Mouse (Mus musculus) ZHBTc4 (cell line): Measurements from ENCODE around the gene Cfap299.
"Not testable (repeated sequence)": the region's sequence is repeated elsewhere in the genome, so short reads cannot be mapped to it uniquely, and the experiment has no call there.

Experiments
- DNase-seq: peaks from one replicate; pipeline ENCODE4 v3.0.0-alpha.2; 2011; ENCODE audit warnings: low read depth, low spot score

Cfap299 gene

DNA sequence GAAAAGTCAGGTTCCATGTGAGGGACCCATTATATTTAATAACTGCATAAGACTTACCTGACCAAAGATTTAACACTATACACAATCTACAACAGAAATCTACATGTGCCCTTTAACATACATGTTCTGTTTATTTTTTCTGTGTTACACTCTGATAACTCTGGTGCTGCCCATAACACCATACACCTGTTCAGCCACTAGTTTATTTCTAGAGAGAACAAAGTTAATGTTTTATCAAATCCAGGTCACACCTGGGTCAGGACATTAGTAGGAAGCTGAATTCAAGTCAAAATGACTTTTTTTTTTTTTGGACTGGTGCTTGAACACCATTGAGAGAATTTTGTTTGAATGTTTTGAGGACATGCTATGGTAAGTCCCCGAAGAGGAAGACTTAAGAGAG, 194.7 kb downstream of the Cfap299 start:
- DNase-seq = no peak

- no peak for DNase-seq
These were observed 212.2 kb downstream of the Cfap299 start for GRCm38 (mm10) chr5:98541333-98541732.

- no peak for DNase-seq
These were observed 221.2 kb downstream of the Cfap299 start for GRCm38 (mm10) chr5:98550285-98550684.

DNA sequence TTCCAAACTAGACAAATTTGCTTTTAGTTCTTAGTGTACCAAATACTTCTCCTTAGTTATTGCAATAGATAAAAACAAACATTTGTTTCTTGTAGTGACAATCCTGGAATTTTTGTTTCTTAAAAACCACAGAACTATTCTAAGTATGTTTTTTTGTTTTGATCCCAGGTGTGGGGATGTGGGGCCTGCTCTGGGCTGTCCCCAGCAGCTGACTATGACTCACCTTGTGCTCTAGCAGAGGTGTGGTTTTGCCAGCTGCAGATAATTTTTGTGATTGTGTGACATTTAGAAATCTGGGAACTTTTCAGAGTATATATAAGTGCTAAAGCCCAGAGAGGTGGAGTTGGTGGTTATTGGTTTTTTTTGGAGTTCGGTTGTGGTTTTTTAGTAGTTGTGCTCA, 221.8 kb downstream of the Cfap299 start:
- no peak for DNase-seq

- DNase-seq = no peak
These were observed 223.3 kb downstream of the Cfap299 start, which contains the start of gene Gm11111 for GRCm38 (mm10) chr5:98552395-98552794. Gm11111 (plus strand) TSS chr5:98552695.

- peak; percentile 30 for DNase-seq
These were observed 223.9 kb downstream of the Cfap299 start for GRCm38 (mm10) chr5:98552811-98553601.

DNA sequence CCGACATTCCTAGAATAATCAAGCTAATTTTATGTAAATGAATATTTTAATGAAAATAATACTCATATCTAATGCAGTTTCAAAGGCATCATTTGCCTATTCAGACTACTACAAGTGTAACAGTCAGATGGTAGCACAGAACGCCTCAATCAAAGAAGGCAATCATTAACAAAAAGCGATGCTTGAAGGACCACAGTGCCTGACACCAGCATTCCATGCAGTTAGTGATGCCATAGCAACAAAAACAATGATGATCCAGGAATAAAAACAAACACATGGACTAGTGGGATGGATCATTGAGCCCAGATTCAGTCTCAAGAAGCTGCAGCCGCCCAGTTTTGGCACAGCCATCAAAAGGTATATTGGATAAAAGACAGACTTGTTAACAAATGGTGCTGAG, 232.2 kb downstream of the Cfap299 start:
- DNase-seq = no peak

GRCm38 (mm10) chr5:98562806-98563205, 233.7 kb downstream of the Cfap299 start:
- DNase-seq = no peak

DNA sequence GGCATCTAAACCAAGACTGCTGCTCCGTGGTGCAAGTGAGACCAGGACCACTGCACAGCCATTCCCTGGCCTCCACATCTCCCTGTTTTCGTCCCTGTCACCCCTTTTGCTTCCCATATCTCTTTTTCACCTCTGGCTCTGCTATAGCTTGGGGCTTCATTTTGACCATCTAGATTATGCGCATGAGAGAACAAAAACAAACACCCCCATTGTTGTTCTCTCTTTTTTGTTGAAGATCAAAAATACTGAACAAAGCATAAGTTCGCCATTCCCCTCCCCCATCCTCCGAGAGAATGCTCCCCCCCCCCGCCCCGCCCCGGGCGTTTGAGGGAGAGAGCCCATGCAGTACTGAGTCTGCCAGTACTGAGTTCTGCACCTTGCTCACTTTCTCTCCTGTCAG, 234.7 kb downstream of the Cfap299 start:
- no peak for DNase-seq

GRCm38 (mm10) chr5:98566461-98567193, 237.5 kb downstream of the Cfap299 start:
- peak; percentile 69 for DNase-seq

DNA sequence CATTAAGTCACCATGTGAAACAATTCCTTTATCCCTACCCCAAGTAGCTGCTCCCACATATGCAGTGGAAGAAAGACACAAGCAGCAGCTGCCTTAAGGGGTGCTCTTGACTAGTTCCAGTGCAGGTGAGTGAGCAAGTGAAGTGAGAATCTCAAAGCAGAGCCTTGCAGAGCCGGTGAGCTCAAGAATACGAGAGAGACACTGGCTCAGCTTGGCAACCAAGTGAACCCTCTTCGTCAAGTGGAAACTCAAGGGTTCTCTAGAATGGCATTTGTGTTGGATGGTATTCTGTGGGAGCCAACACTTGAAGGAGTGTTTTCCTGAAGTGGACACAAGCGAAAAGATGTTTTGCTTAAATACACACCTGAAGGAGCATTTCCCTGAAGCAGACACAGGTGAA, 239.4 kb downstream of the Cfap299 start:
- no peak for DNase-seq

DNA sequence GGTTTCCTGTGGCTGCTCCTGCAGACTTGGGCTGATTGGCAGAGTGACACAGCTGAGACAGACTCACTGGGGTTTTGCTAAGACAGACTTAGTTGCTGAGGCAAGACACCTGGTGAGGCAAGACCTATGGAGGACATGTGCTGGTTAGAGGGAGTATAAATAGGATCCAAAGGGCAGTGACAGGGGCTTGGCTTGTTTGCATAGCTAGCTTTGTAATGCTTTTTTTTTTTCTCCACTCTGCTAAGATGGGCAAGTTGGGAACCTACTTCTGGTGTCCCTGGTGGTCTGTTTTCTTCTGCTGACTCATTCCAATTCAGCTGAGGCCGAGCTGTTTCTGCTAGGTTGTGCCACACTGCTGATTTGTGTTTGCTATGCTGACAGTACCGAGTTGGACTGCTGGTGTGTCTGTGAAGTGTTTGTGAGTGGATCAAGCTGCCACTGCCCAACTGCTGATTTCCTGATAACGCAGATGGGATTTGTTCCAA, 240.0 kb downstream of the Cfap299 start:
- DNase-seq = no peak

DNA sequence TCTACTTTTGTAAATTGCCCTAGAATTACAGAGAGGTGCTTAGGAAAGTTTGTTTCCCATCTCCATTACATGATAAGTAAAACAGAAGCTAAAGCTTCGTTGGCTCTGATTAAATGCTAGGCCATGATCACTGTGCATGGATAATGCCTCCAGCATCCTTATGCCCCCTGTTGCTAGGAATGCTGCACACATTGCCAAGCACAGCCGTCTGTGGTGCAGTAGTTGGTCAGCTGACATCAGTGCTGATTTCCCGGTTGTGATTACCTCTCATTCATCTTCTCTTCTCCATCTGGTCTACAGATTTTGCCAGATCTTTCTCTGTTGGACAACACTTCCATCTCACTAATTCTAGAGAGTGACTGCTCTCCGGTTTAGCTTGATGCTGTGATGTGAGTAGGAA, 243.3 kb downstream of the Cfap299 start:
- DNase-seq = no peak

DNA sequence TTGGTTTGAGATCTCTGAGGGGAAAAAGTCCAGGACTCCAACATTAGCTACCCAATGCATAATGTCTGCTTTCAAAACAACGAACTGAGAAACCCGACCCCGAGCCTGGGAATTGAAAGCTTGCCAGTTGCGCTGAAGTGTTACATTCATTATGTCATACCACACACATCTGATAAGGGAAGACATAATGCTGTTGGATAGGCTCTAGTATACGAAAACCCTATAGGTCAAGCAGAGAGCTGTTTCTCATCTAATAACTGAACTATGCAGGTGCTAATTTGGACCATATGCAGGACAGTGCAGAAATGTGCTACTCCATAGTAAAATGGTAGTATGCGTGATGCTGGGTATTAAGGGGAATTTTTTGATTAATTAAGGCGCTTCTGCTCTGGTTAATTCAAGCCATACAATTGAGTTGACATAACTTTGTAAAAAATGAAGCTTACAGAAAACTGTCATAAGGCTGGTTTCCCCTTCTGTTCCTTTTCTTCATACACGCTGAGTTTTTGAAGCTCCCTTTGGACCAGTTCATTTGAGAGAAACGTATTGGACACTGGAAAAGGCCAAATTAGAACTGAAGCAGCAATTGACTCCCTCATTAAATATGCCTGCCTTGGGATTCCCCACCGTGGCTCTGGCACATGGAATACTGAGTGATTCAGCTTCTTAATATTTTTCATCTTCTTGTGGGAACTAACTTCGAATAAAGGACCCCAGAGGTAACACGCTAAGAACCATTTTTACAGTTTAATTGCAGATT, 245.8 kb downstream of the Cfap299 start:
- no peak for DNase-seq

DNA sequence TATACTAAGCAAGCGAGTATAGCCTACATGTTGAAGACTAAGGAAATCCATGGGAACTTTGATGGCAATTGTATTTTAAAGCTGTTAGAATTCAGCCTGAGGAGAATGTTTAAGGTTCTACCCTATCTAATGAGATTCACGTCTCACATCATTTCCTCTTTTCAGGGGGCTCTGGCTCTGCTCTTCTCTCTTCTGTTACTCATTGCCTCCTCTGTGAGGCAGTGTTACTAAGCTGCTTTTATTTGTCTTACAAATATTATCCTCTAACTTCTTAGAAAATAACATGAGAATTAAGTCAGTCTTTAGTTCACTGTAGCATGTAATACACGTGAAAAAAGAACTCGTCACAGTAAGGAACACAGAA, 246.3 kb downstream of the Cfap299 start:
- no peak for DNase-seq

DNA sequence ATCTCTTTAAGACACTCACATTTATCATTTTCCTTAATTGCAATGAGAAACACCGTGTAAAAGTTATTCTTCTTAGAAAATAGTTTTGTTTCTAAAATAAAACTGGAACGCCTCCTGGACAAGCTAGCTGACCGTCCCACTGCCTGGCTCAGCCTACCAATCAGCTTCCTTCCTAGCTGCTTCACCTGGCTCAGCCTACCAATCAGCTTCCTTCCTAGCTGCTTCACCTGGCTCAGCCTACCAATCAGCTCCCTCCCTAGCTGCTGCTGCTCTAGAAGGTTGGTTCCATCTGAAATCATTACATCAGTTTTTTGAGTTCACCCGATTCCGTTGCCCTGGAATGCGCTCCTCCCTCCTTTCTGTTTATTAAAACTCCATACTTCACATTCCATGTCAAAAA, 247.4 kb downstream of the Cfap299 start:
- not testable (repeated sequence) for DNase-seq

DNA sequence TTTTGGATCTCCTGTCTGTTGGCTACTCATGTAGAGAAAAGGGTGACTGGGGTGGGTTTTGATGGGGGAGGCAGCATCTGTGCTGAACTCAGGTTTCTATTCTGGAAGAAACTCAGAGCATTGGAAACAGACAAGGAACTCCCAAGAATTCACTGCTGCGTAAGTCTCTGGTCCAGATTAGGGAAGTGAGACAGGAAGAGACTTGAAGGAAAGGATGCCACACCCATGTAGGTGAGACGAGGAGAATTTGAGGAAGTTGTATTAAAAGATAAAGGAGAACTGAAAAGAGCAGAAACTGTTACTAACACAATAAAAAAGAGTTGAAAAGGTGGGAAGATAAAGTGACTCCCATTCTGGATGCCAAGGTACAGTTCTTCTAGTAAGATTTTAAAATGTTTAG, 249.3 kb downstream of the Cfap299 start:
- no peak for DNase-seq

DNA sequence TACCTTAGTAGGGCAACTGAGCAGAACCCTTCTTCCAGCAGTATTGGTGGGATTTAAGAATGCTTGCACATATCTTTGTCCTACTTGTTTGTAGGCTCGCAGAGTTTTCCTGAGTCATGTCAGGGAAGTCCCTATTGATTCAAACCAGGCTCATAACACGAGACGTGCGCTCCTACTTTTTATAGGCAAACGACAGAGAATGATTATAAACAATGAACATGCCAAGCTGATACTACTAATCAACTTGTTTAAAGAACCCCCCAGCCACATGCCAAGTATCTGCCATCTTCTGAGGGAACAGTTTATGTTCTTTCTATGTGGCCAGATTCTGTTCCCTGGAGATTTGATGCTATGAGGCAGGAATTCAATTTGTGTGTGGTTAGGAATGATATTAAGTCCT, 251.7 kb downstream of the Cfap299 start:
- DNase-seq = no peak

DNA sequence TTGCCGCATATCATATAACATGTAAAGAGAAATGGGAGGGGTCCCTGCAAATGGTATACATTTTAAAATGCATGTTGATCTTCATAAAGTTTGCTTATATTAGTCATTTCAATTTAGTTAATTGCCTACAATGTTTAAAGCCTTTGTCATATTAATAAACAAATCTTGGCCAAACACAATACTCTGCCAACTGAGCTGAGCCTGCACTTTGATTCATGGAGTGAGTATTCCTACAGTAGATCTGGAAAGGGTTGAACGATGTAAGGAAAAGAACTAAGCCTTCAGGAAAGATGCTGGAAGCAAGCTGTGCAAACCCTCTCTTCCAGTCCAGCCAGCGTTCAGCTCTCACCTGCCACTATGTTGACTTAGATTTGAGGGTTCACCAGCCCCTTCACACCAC, 252.9 kb downstream of the Cfap299 start:
- no peak for DNase-seq

DNA sequence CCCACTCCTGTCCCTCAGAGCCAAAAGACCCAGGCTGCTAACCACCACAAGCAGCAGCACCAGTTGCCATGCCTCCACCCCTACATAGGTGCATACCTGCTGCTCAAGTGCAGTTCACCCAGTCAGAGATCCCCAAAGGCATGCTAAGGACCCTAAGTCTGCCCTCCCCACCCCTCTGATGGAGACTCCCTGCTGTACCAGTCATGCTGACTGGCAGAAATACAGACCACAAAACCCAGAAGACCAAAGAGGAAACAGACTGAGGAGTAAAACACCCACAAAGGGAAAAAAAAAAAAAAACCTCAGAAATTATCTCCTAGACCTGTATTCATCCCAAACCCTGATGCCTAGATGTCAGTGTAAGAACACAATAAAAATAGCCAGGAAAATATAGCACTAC, 256.8 kb downstream of the Cfap299 start:
- DNase-seq = no peak

GRCm38 (mm10) chr5:98613511-98613910, 284.4 kb downstream of the Cfap299 start:
- no peak for DNase-seq

DNA sequence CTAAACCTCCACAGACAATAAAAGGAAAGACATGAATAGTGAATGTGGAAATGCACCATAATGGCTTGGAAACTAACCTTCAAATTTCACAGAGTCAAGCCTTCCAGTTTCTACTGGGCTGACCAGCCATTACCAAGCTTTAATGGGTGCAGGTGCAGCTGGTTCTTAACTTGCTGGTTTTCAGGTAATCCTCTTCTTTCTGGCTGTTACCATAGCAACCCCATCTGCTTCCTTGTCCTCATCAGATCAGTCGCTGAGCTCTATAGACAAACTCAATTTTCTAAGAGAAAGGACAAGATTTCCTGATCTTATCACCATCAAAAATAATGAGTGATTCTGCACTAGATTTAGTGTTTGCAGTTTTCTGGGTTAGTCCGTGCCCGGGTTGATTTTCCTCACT, 287.8 kb downstream of the Cfap299 start:
- DNase-seq = no peak
